Mouse (Mus musculus) MEL (cell line): ENCODE data around the gene Psmd9. TPM values are rescaled to one million over a fixed set of nuclear protein-coding genes. Genes with fewer than 3 reads are reported as not detected.

Experiments used
- DNase-seq: peaks from one replicate; pipeline ENCODE4 v3.0.0; 2011; ENCODE audit warnings: low read depth, low spot score
- H3K27ac ChIP-seq: 2 replicates; pipeline ENCODE4 v1.5.1; 2012; ENCODE audit warnings: low read depth, mild to moderate bottlenecking, control low read depth, low read length, moderate library complexity; ENCODE audit not compliant: control insufficient read depth
- H3K27me3 ChIP-seq, 2 experiments: fragments of 150-350 bp in 1 of 2; sonication (generic) in 1 of 2; 2 replicates each; pipeline ENCODE4 v1.6.1; 2012; ENCODE audit warnings: low read length in 2 of 2, mild to moderate bottlenecking in 2 of 2, improper control_type of control experiment in 1 of 2, moderate library complexity in 1 of 2; ENCODE audit not compliant: insufficient read depth in 2 of 2, control insufficient read depth in 1 of 2
- H3K36me3 ChIP-seq, 2 experiments: 2 replicates each; pipeline ENCODE4 v1.6.1; 2012 to 2014; ENCODE audit warnings: low read length in 2 of 2, improper control_type of control experiment in 1 of 2, inconsistent platforms in 1 of 2, mild to moderate bottlenecking in 1 of 2; ENCODE audit not compliant: insufficient read depth in 2 of 2, control insufficient read depth in 1 of 2
- H3K4me1 ChIP-seq, 2 experiments: fragments of 150-350 bp in 1 of 2; sonication (generic) in 1 of 2; 2 replicates each; pipeline ENCODE4 v1.6.1; 2012; ENCODE audit warnings: low read length in 2 of 2, improper control_type of control experiment in 1 of 2, mild to moderate bottlenecking in 1 of 2; ENCODE audit not compliant: insufficient read depth in 2 of 2, control insufficient read depth in 1 of 2
- H3K4me3 ChIP-seq, 2 experiments: fragments of 150-350 bp in 1 of 2; sonication (generic) in 1 of 2; 2 replicates each; pipeline ENCODE4 v1.5.1; 2012; ENCODE audit warnings: low read depth in 2 of 2, low read length in 2 of 2, mild to moderate bottlenecking in 2 of 2, moderate library complexity in 2 of 2, control low read depth in 1 of 2, improper control_type of control experiment in 1 of 2; ENCODE audit not compliant: control insufficient read depth in 1 of 2, insufficient read depth in 1 of 2
- H3K79me2 ChIP-seq: 2 replicates; pipeline ENCODE4 v1.6.1; 2012; ENCODE audit warnings: mild to moderate bottlenecking, low read length, moderate library complexity; ENCODE audit not compliant: control insufficient read depth, poor library complexity, insufficient read depth
- H3K9ac ChIP-seq: 2 replicates; pipeline ENCODE4 v1.6.1; 2012; ENCODE audit warnings: low read depth, mild to moderate bottlenecking, control low read depth, low read length, moderate library complexity; ENCODE audit not compliant: control insufficient read depth, poor library complexity, severe bottlenecking
- H3K9me3 ChIP-seq: fragments of 150-350 bp; sonication (generic); replicated peaks from 2 replicates; pipeline ENCODE4 v1.6.1; 2012; ENCODE audit warnings: mild to moderate bottlenecking, low read length, improper control_type of control experiment, moderate library complexity; ENCODE audit not compliant: insufficient read depth
- BHLHE40 ChIP-seq: IDR thresholded peaks from 2 replicates; pipeline ENCODE4 v1.6.1; 2012; ENCODE audit warnings: low read depth, mild to moderate bottlenecking, inconsistent platforms, low read length, improper control_type of control experiment, borderline replicate concordance
- CHD2 ChIP-seq: IDR thresholded peaks from 2 replicates; pipeline ENCODE4 v1.6.1; 2011; ENCODE audit warnings: low read length, improper control_type of control experiment
- ELF1 ChIP-seq: IDR thresholded peaks from 2 replicates; pipeline ENCODE4 v1.6.1; 2014; ENCODE audit warnings: low read depth, mild to moderate bottlenecking, inconsistent platforms, low read length, improper control_type of control experiment, moderate library complexity
- EP300 ChIP-seq, 2 experiments: IDR thresholded peaks; 2 replicates each; pipeline ENCODE4 v1.6.1; 2011; ENCODE audit warnings: improper control_type of control experiment in 2 of 2, low read length in 2 of 2, low read depth in 1 of 2, mild to moderate bottlenecking in 1 of 2
- ETS1 ChIP-seq: IDR thresholded peaks from 2 replicates; pipeline ENCODE4 v1.6.1; 2012; ENCODE audit warnings: low read depth, mild to moderate bottlenecking, inconsistent platforms, low read length, improper control_type of control experiment, moderate library complexity
- GATA1 ChIP-seq: IDR thresholded peaks from 2 replicates; pipeline ENCODE4 v1.6.1; 2011; ENCODE audit warnings: low read depth, low read length, improper control_type of control experiment
- HCFC1 ChIP-seq: IDR thresholded peaks from 2 replicates; pipeline ENCODE4 v1.6.1; 2012; ENCODE audit warnings: low read depth, mild to moderate bottlenecking, inconsistent platforms, low read length, improper control_type of control experiment, moderate library complexity
- KAT2A ChIP-seq: conservative IDR thresholded peaks from 2 replicates; pipeline ENCODE4 v1.6.1; 2012; ENCODE audit warnings: low read depth, low read length, improper control_type of control experiment, inconsistent platforms
- MAFK ChIP-seq: IDR thresholded peaks from 2 replicates; pipeline ENCODE4 v1.6.1; 2011; ENCODE audit warnings: low read depth, mild to moderate bottlenecking, low read length, improper control_type of control experiment, borderline replicate concordance
- MAX ChIP-seq: IDR thresholded peaks from 2 replicates; pipeline ENCODE4 v1.6.1; 2011; ENCODE audit warnings: low read length, improper control_type of control experiment
- MAZ ChIP-seq: IDR thresholded peaks from 2 replicates; pipeline ENCODE4 v1.6.1; 2012; ENCODE audit warnings: low read depth, mild to moderate bottlenecking, inconsistent platforms, low read length, improper control_type of control experiment
- MEF2A ChIP-seq: IDR thresholded peaks from 2 replicates; pipeline ENCODE4 v1.6.1; 2014; ENCODE audit warnings: low read depth, mild to moderate bottlenecking, inconsistent platforms, low read length, improper control_type of control experiment; ENCODE audit not compliant: poor library complexity, insufficient replicate concordance, severe bottlenecking; ENCODE audit errors: extremely low read depth
- MXI1 ChIP-seq: IDR thresholded peaks from 2 replicates; pipeline ENCODE4 v1.6.1; 2011; ENCODE audit warnings: mild to moderate bottlenecking, low read depth, low read length, improper control_type of control experiment
- NELFE ChIP-seq: IDR thresholded peaks from 2 replicates; pipeline ENCODE4 v1.6.1; 2011; ENCODE audit warnings: low read depth, low read length, improper control_type of control experiment
- NRF1 ChIP-seq: IDR thresholded peaks from 2 replicates; pipeline ENCODE4 v1.6.1; 2014; ENCODE audit warnings: low read depth, mild to moderate bottlenecking, inconsistent platforms, low read length, improper control_type of control experiment, moderate library complexity; ENCODE audit not compliant: poor library complexity, insufficient read depth, severe bottlenecking
- POLR2AphosphoS2 ChIP-seq: IDR thresholded peaks from 2 replicates; pipeline ENCODE4 v1.6.1; 2011; ENCODE audit warnings: low read length, improper control_type of control experiment
- POLR2AphosphoS5 ChIP-seq: IDR thresholded peaks from 2 replicates; pipeline ENCODE4 v1.6.1; 2012; ENCODE audit warnings: low read depth, borderline replicate concordance, mild to moderate bottlenecking, inconsistent platforms, low read length, moderate library complexity, mixed read lengths
- RCOR1 ChIP-seq: IDR thresholded peaks from 2 replicates; pipeline ENCODE4 v1.6.1; 2012; ENCODE audit warnings: low read depth, mild to moderate bottlenecking, inconsistent platforms, low read length, improper control_type of control experiment
- SMC3 ChIP-seq: IDR thresholded peaks from 2 replicates; pipeline ENCODE4 v1.6.1; 2011; ENCODE audit warnings: low read depth, low read length, improper control_type of control experiment
- TAL1 ChIP-seq: IDR thresholded peaks from 2 replicates; pipeline ENCODE4 v1.6.1; 2012; ENCODE audit warnings: mild to moderate bottlenecking, inconsistent platforms, low read length, moderate library complexity, mixed read lengths
- UBTF ChIP-seq: IDR thresholded peaks from 2 replicates; pipeline ENCODE4 v1.6.1; 2012; ENCODE audit warnings: low read depth, mild to moderate bottlenecking, inconsistent platforms, low read length, improper control_type of control experiment, moderate library complexity, borderline replicate concordance; ENCODE audit not compliant: insufficient read depth
- USF1 ChIP-seq: IDR thresholded peaks from 2 replicates; pipeline ENCODE4 v1.6.1; 2014; ENCODE audit warnings: low read depth, mild to moderate bottlenecking, inconsistent platforms, low read length, improper control_type of control experiment, moderate library complexity
- USF2 ChIP-seq, 2 experiments: IDR thresholded peaks; 2 replicates each; pipeline ENCODE4 v1.6.1; 2011 to 2012; ENCODE audit warnings: improper control_type of control experiment in 2 of 2, low read length in 2 of 2, borderline replicate concordance in 1 of 2, inconsistent platforms in 1 of 2, low read depth in 1 of 2, mild to moderate bottlenecking in 1 of 2; ENCODE audit not compliant: insufficient read depth in 1 of 2
- ZMIZ1 ChIP-seq: IDR thresholded peaks from 2 replicates; pipeline ENCODE4 v1.6.1; 2012; ENCODE audit warnings: low read depth, mild to moderate bottlenecking, inconsistent platforms, low read length, improper control_type of control experiment, moderate library complexity
- ZNF384 ChIP-seq: IDR thresholded peaks from 2 replicates; pipeline ENCODE4 v1.6.1; 2012; ENCODE audit warnings: low read depth, mild to moderate bottlenecking, inconsistent platforms, low read length, improper control_type of control experiment
- polyA plus RNA-seq, 2 experiments: library from polyadenylated mRNA; stranded (reverse) in 1 of 2; unstranded in 1 of 2; fragments of >175 nt in 1 of 2; fragments of >200 nt in 1 of 2; gene quantifications; 2 replicates each; pipeline versions ENCODE4 v1.2.1 to v1.2.4; 2012; ENCODE audit warnings: low replicate concordance in 2 of 2, low read depth in 1 of 2; ENCODE audit not compliant: insufficient read length in 2 of 2, insufficient read depth in 1 of 2, missing spikeins in 1 of 2
- total RNA-seq: library from RNA; depleted of rRNA; stranded (reverse); fragments of 300-350 nt; gene quantifications from 2 replicates; pipeline ENCODE4 v1.2.3, GENCODE M21; 2012

Psmd9 gene
- total and polyA plus RNA-seq, 3 experiments: 32.0 to 54.6 TPM; not detected in 1

GRCm38 (mm10) chr5:123125638-123126406 lies 43.4 kb upstream of the Psmd9 start (continued):
- no peak for TF ChIP-seq POLR2AphosphoS5
- TF ChIP-seq MAFK: no peak
- TF ChIP-seq CHD2: no peak

GRCm38 (mm10) chr5:123127031-123127430 lies 42.2 kb upstream of the Psmd9 start:
- H3K4me3 ChIP-seq: no peak overlapping the region
- H3K27ac ChIP-seq: peak overlapping the region; percentile 6; the same call in 1 of the 2 replicates
- H3K27me3 ChIP-seq: no peaks in the 10 kb centered on the region
- H3K79me2 ChIP-seq: no peaks in the 10 kb centered on the region
- DNase-seq: no peak
- H3K4me1 ChIP-seq: peaks cover 17 to 52% of the 10 kb centered on the region in 2 experiments
- H3K9me3 ChIP-seq: no peaks in the 10 kb centered on the region
- TF ChIP-seq RCOR1 (no peak), SMC3 (no peak), ELF1 (no peak), USF1 (no peak), BHLHE40 (no peak), MEF2A (no peak), GATA1 (peak; percentile 52), TAL1 (no peak), ETS1 (0 out of 2 replicates have a peak, but pooled peaks have one; percentile 24)
- TF ChIP-seq, all 39 proteins: peak for 2
- Histone ChIP-seq H3K9ac (no peak overlapping the region), H3K36me3 (peaks cover 0 to 37% of the 10 kb centered on the region in 2 experiments; a peak in 2 of 4 replicates)

GRCm38 (mm10) chr5:123128426-123129169 lies 40.6 kb upstream of the Psmd9 start:
- peak; percentile 92 for DNase-seq
- peaks cover 18 to 57% of the 10 kb centered on the region in 2 experiments for H3K4me1 ChIP-seq
- H3K27ac ChIP-seq: peak overlapping the region; percentile 77
- no peaks in the 10 kb centered on the region for H3K27me3 ChIP-seq
- peaks cover 0 to 42% of the 10 kb centered on the region in 2 experiments; a peak in 2 of 4 replicates for H3K36me3 ChIP-seq
- H3K9ac ChIP-seq: peak overlapping the region; percentile 42
- no peaks in the 10 kb centered on the region for H3K79me2 ChIP-seq
- H3K4me3 ChIP-seq: peak overlapping the region; percentile 21 to 32; a peak in 3 of 4 replicates
- H3K9me3 ChIP-seq: no peaks in the 10 kb centered on the region
- TF ChIP-seq ETS1: peak; percentile 47; the same call in 1 of the 2 replicates
- TF ChIP-seq NELFE: peak; percentile 45
- TF ChIP-seq POLR2AphosphoS2: peak; percentile 6; the same call in 1 of the 2 replicates
- TF ChIP-seq USF2 (IDR thresholded peaks at IDR 0.05; ENCODE audit: borderline replicate concordance in 1 of 2, insufficient read depth in 1 of 2, low read depth in 1 of 2, low read length in 2 of 2): no peak
- no peak; the same call in none of the 2 replicates for TF ChIP-seq MAZ
- no peak for TF ChIP-seq NRF1
- no peak for TF ChIP-seq KAT2A
- no peak; the same call in 1 of the 2 replicates for TF ChIP-seq HCFC1
- TF ChIP-seq MAX: peak; percentile 34; the same call in 1 of the 2 replicates
- TF ChIP-seq GATA1: no peak
- TF ChIP-seq EP300 (IDR thresholded peaks at IDR 0.05; ENCODE audit: low read depth in 1 of 2, low read length in 2 of 2): peak in 1 of 2 experiments; percentile 20; a peak in 1 of 4 replicates
- TF ChIP-seq MXI1: peak; percentile 67
- 0 out of 2 replicates have a peak, but pooled peaks have one; percentile 16 for TF ChIP-seq ELF1
- no peak for TF ChIP-seq MEF2A
- TF ChIP-seq ZNF384: no peak
- TF ChIP-seq ZMIZ1: no peak
- TF ChIP-seq UBTF: no peak
- no peak for TF ChIP-seq USF1
